In genomic region chr11:88909388-88910036, GRCm38 (mm10) we compare ENCODE assay signal across 10 mouse cellular contexts. TPM values are rescaled to one million over a fixed set of nuclear protein-coding genes. Genes with fewer than 3 reads are reported as not detected.
DNase-seq lines count a peak whose midpoint lies in the region; ATAC-seq and TF ChIP-seq lines count a peak whose summit lies in the region.
"Had no signal": no experiment of that assay in that cellular context is flagged by ENCODE, and none has a peak within 500 bp of the region (broad histone marks: within the 10 kb centered on the region; RNA-seq: fewer than 3 reads in every experiment).

No protein-coding gene starts in this region.

- no peak for TF ChIP-seq CTCF in midbrain, postnatal 0 days (IDR thresholded peaks at IDR 0.05)

- no peak overlapping the region for H3K4me3 ChIP-seq in midbrain, postnatal 0 days (ENCODE audit: low read depth, low read length)
- H3K4me3 ChIP-seq in midbrain, embryonic 14.5 days (replicated peaks; ENCODE audit: low read depth, low read length) = no peak overlapping the region
- no peak overlapping the region for H3K4me3 ChIP-seq in forebrain, embryonic 15.5 days
- H3K4me3 ChIP-seq: midbrain, embryonic 12.5 days had no signal

- no peaks in the 10 kb centered on the region for H3K9me3 ChIP-seq in midbrain, postnatal 0 days (ENCODE audit: low read length)
- no peaks in the 10 kb centered on the region for H3K9me3 ChIP-seq in midbrain, embryonic 14.5 days (ENCODE audit: control insufficient read depth, low read length)
- H3K9me3 ChIP-seq in forebrain, embryonic 15.5 days = no peaks in the 10 kb centered on the region
- H3K9me3 ChIP-seq: midbrain, embryonic 12.5 days had no signal

- peak; percentile 24 for DNase-seq in midbrain, postnatal 0 days (ENCODE audit: low spot score)
- DNase-seq in midbrain, embryonic 14.5 days = no peak
- DNase-seq in fat pad, adult 2 months (ENCODE audit: extremely low read depth, low read depth, low spot score) = peak; percentile 68
- peak; percentile 95 for DNase-seq in kidney, adult 9 months
- DNase-seq in ovary, postnatal 36 days (ENCODE audit: low spot score) = peak; percentile 64
- DNase-seq in urinary bladder, postnatal 4 days (ENCODE audit: low spot score in 2 of 2) = no peak
- DNase-seq: cerebellum, adult 9-11 months had no signal

- H3K36me3 ChIP-seq in midbrain, postnatal 0 days (ENCODE audit: insufficient read depth, low read length) = no peaks in the 10 kb centered on the region
- H3K36me3 ChIP-seq in midbrain, embryonic 14.5 days (ENCODE audit: control insufficient read depth, insufficient read depth, low read length) = no peaks in the 10 kb centered on the region
- no peaks in the 10 kb centered on the region for H3K36me3 ChIP-seq in forebrain, embryonic 15.5 days
- H3K36me3 ChIP-seq: midbrain, embryonic 12.5 days had no signal

- no peak for ATAC-seq in midbrain, postnatal 0 days (ENCODE audit: low FRiP score)
- ATAC-seq in midbrain, embryonic 14.5 days (ENCODE audit: low FRiP score, low TSS enrichment) = no peak
- no peak for ATAC-seq in forebrain, embryonic 15.5 days (replicated peaks)
- ATAC-seq in monocyte, adult 5-6 weeks (replicated peaks; ENCODE audit: insufficient number of reproducible peaks, low FRiP score, low TSS enrichment, poor library complexity, severe bottlenecking) = no peak

- WGBS in midbrain, postnatal 0 days = 82% methylated on average over 8 of the region's 8 CpGs
- WGBS in midbrain, embryonic 14.5 days = 91% methylated on average over 8 of the region's 8 CpGs
- 76% methylated on average over 8 of the region's 8 CpGs for WGBS in forebrain, embryonic 15.5 days

- no peak overlapping the region for H3K9ac ChIP-seq in midbrain, postnatal 0 days (replicated peaks; ENCODE audit: low read length, poor library complexity, severe bottlenecking)
- no peak overlapping the region for H3K9ac ChIP-seq in midbrain, embryonic 14.5 days (replicated peaks; ENCODE audit: low read length)
- H3K9ac ChIP-seq in forebrain, embryonic 15.5 days (replicated peaks) = no peak overlapping the region
- H3K9ac ChIP-seq: midbrain, embryonic 12.5 days had no signal

- H3K4me1 ChIP-seq in midbrain, postnatal 0 days (ENCODE audit: insufficient read depth, low read length) = no peaks in the 10 kb centered on the region
- no peaks in the 10 kb centered on the region for H3K4me1 ChIP-seq in midbrain, embryonic 14.5 days (ENCODE audit: control insufficient read depth, insufficient read depth, low read length)
- no peaks in the 10 kb centered on the region for H3K4me1 ChIP-seq in forebrain, embryonic 15.5 days
- H3K4me1 ChIP-seq: midbrain, embryonic 12.5 days had no signal

- no peaks in the 10 kb centered on the region for H3K27me3 ChIP-seq in midbrain, postnatal 0 days (ENCODE audit: insufficient read depth, low read length)
- H3K27me3 ChIP-seq in midbrain, embryonic 14.5 days (ENCODE audit: control insufficient read depth, insufficient read depth, low read length) = no peaks in the 10 kb centered on the region
- H3K27me3 ChIP-seq in forebrain, embryonic 15.5 days = no peaks in the 10 kb centered on the region
- H3K27me3 ChIP-seq: midbrain, embryonic 12.5 days had no signal

- no peak overlapping the region for H3K27ac ChIP-seq in midbrain, postnatal 0 days (ENCODE audit: low read depth, low read length)
- no peak overlapping the region for H3K27ac ChIP-seq in midbrain, embryonic 14.5 days (replicated peaks; ENCODE audit: low read depth, low read length)
- H3K27ac ChIP-seq in forebrain, embryonic 15.5 days (replicated peaks) = no peak overlapping the region
- H3K27ac ChIP-seq: midbrain, embryonic 12.5 days had no signal

- H3K4me2 ChIP-seq in midbrain, postnatal 0 days (ENCODE audit: low read depth, low read length, poor library complexity, severe bottlenecking) = no peak overlapping the region
- no peak overlapping the region for H3K4me2 ChIP-seq in midbrain, embryonic 14.5 days (ENCODE audit: low read length)
- no peak overlapping the region for H3K4me2 ChIP-seq in forebrain, embryonic 15.5 days (replicated peaks)
- H3K4me2 ChIP-seq: midbrain, embryonic 12.5 days had no signal

RNA-seq across cellular contexts. Expression of gene Akap1, which starts 45.1 kb away (rescaled TPM):
- 48.2 and 56.6 TPM in 2 replicates for total RNA-seq in midbrain, postnatal 0 days (2014; rRNA removed)
- polyA plus RNA-seq in midbrain, postnatal 0 days (2015; fragmentation: Nextera tagmentation; extraction: Ambion mirVana) = 24.4 and 24.7 TPM in 2 replicates
- polyA plus RNA-seq in midbrain, embryonic 14.5 days (2014; fragmentation: Nextera tagmentation; extraction: Ambion mirVana) = 28.7 and 29.0 TPM in 2 replicates
- polyA plus RNA-seq in forebrain, embryonic 15.5 days (2015; fragmentation: Nextera tagmentation; extraction: Ambion mirVana) = 30.5 and 34.0 TPM in 2 replicates
- 0.38 to 2.7 TPM (median 1.2 TPM) in 3 replicates for total RNA-seq in monocyte, adult 5-6 weeks (2017)

RNA-seq across cellular contexts. Expression of gene Scpep1, which starts 45.8 kb away (rescaled TPM):
- total RNA-seq in midbrain, postnatal 0 days (2014; rRNA removed) = 32.4 and 37.1 TPM in 2 replicates
- polyA plus RNA-seq in midbrain, postnatal 0 days (2015; fragmentation: Nextera tagmentation; extraction: Ambion mirVana) = 27.2 and 29.2 TPM in 2 replicates
- 19.9 and 26.8 TPM in 2 replicates for polyA plus RNA-seq in midbrain, embryonic 14.5 days (2014; fragmentation: Nextera tagmentation; extraction: Ambion mirVana)
- polyA plus RNA-seq in forebrain, embryonic 15.5 days (2015; fragmentation: Nextera tagmentation; extraction: Ambion mirVana) = 32.7 and 33.8 TPM in 2 replicates
- total RNA-seq in monocyte, adult 5-6 weeks (2017) = 36.8 to 48.1 TPM (median 46.4 TPM) in 3 replicates

RNA-seq across cellular contexts. Expression of gene Elobl, which starts 57.2 kb away (rescaled TPM):
- total RNA-seq in midbrain, postnatal 0 days (2014; rRNA removed) = 0.44 TPM in 1 of 2 replicates, not detected in the other
- not detected in 2 replicates for polyA plus RNA-seq in midbrain, postnatal 0 days (2015; fragmentation: Nextera tagmentation; extraction: Ambion mirVana)
- not detected in 2 replicates for polyA plus RNA-seq in midbrain, embryonic 14.5 days (2014; fragmentation: Nextera tagmentation; extraction: Ambion mirVana)
- not detected in 2 replicates for polyA plus RNA-seq in forebrain, embryonic 15.5 days (2015; fragmentation: Nextera tagmentation; extraction: Ambion mirVana)
- not detected in 3 replicates for total RNA-seq in monocyte, adult 5-6 weeks (2017)
- polyA plus RNA-seq: midbrain, embryonic 12.5 days had no signal

Comparison
In these comparisons a context has a peak if more than half of its experiments do, and no peak if none do; other contexts are left out.
1. DNase-seq: peak in midbrain, postnatal 0 days (single experiment), fat pad, adult 2 months (single experiment), kidney, adult 9 months (single experiment) and ovary, postnatal 36 days (single experiment); none in midbrain, embryonic 14.5 days (single experiment) and urinary bladder, postnatal 4 days (0 of 2).